Mouse (Mus musculus) thymus, postnatal 14 days (tissue): ENCODE data around the gene Ttll3.
A peak's percentile ranks its signal among the peaks of the same experiment; 100 is the strongest.

Experiments
- DNase-seq: peaks from one replicate; pipeline ENCODE4 v3.0.0; 2021

The Ttll3 gene

GRCm38 (mm10) chr6:113388960-113389359, at the start of gene Ttll3:
Gene Ttll3 (plus strand): TSS chr6:113389260.
- no peak for DNase-seq

DNA sequence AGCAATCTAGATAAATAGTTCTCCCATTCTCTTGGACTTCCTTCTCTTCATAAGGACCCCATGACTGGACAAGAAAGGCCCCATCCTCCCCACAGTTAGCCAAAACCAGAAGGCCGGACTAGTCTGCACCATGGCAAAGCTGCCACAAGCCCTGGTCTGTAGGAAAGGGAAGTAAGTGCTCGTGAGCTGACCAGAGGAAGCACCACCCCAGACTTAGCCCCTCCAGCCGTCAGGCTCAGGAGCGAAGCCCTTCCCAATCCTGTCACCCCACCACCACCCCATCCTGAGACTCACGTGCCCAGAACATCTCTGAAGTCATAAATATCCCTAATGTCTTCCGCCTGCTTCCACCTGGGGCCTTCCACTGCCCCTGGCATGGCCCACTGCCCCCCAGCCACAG, 47.5 kb upstream of the Ttll3 start:
- no peak for DNase-seq

- DNase-seq = no peak
These were observed 46.8 kb upstream of the Ttll3 start for GRCm38 (mm10) chr6:113342297-113342696.

GRCm38 (mm10) chr6:113343177-113344092, 45.6 kb upstream of the Ttll3 start, which contains the start of gene Camk1:
Gene Camk1 (minus strand): TSS chr6:113343984.
- DNase-seq = peak; percentile 22

DNA sequence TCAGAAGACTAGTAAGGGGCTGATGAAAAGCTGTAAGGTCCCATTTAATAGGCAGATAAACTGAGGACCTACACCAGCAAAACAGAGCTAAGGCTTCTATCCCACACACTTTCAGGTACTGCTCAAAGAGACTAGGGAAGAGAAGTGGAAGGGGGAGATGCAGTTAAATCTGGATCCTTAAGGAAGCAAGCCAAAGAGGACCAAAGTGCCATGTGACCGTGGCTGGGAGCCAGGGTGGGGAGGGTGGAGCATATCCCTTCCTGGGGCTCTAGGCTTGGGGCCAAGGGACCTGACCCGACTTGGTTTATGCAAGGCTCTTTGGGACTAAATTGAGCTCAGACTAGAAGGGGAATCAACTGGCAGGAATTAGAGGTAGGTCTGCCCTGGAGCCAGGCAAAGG, 44.7 kb upstream of the Ttll3 start:
- no peak for DNase-seq

DNA sequence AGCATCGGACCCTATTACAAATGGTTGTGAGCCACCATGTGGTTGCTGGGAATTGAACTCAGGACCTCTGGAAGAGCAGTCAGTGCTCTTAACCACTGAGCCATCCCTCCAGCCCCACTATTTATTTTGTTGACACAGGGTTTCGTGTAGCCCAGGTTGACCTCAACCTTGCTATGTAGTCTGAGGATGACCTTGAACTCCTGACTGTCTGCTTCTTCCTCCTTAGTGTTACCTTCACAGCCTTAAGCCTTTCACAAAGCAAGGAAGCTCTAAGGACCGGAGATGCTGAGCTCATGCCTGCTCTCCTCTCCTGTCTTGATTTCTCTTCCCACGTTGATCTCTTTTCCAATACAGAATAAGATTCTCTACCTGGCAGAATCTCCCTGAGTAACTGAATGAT, 42.2 kb upstream of the Ttll3 start:
- no peak for DNase-seq

DNA sequence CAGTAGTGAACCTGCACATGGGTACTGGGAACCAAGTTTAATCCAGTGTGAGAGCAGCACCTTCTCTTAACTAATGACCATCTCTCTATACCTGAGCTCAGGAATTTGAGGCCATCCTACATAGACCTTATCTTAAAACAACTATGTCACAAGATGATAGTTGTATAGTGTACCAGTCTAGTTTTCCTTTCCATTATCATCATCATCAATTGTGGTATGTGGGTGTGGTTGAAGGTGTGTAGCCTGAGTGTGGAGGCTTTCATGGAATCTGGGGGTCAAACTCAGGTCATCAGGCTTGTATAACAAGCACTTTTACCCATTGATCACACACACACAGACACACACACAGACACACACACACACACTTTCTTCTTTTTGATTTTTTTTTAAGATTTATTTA, 38.5 kb upstream of the Ttll3 start:
- no peak for DNase-seq

- no peak for DNase-seq
These were observed 37.9 kb upstream of the Ttll3 start for GRCm38 (mm10) chr6:113351161-113351560.

GRCm38 (mm10) chr6:113351653-113352052, 37.4 kb upstream of the Ttll3 start:
- no peak for DNase-seq

GRCm38 (mm10) chr6:113352820-113353219, 36.2 kb upstream of the Ttll3 start:
- no peak for DNase-seq

DNA sequence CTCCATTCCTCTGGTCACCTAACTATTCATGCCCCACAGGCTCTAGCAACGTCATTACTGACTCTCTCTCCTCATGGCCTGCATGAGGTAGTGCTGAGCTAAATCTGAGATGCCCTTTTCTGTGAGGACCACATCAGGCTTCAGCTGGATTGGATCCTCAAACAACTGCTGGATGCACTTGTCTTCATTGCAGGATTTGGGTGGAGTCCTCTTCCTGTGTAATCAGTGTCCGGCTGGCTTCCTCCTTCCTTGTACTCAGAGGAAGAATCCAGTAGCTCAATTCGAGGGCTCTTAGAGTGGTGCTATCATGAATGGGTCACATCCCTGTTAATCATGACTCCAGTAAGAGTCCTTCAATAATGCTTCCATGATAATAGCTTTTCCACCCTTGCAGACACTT, 35.4 kb upstream of the Ttll3 start:
- DNase-seq = no peak

DNA sequence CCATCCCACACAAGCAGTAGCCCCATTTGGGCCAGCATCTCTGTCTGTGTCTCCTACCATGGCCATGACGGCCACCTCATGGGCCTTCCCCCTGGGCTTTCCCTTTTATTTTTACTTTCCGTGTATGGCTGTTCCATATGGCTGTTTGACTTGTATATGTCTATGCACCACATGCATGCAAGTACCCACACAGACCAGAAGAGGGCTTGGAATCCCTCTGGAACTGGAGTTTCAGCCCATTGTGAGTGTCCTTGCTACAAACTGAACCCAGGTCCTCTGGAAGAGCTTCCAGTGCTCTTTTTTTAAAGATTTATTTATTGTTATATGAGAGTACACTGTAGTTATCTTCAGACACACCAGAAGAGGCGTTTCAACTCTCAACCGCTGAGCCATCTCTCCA, 27.6 kb upstream of the Ttll3 start:
- DNase-seq = no peak

DNA sequence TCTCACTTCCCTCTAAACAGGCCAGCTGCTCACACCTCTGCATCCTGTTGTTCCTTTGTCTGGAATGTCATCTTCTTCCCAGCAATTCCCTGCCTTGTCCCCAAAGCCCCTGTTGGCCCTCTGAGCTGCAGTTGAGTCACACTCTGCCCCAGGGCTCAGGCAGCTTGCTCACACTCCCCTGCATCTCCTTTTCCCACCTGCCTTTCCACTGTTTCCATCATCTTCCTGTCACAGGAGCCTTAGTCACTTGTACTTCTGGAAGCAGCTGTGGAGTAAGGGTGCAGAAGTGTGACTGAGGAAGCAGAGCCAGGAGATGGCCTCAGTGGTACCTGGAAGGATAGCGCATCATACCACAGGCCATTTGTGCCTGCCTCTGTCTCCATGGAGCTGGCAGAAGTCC, 26.8 kb upstream of the Ttll3 start:
- no peak for DNase-seq

GRCm38 (mm10) chr6:113364518-113365135, 24.4 kb upstream of the Ttll3 start:
- no peak for DNase-seq

DNA sequence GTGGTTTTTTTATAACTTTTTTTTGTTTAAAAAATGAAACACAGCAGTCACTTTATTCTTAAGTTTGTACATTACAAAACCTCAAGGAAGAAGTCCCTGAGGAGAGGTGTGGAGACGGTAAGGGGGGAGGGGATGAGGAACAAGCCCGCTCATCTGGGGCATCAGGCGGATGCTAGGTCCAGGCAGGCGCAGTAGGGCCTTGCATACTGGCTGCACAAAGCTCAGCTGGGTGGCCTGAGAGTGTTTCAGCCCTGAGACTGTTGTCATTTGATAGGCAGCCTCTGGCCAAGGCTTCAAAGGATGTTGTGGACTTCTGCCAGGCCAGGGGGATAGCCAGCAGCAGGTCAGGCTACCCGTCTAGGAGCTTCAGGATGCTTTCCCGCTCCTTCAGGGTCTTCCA, 22.4 kb upstream of the Ttll3 start:
- DNase-seq = no peak

DNA sequence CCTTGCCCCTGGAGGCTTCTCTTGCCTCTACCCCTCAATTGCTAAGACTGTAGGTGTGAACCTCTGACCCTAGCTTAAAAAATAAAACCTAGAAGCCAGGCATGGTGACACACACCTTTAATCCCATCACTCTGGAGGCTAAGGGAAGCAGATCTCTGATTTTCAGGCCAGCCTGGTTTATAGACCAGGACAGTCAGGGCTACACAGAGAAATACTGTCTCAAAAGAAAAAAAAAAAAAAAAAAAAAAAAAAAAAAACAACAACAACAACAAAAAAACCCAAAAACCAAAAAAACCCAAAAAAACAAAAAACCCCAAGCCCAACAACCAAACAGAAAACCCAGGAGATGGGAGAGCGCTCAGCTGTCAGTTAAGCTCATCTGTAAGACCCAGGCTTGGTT, 21.5 kb upstream of the Ttll3 start:
- no peak for DNase-seq

DNA sequence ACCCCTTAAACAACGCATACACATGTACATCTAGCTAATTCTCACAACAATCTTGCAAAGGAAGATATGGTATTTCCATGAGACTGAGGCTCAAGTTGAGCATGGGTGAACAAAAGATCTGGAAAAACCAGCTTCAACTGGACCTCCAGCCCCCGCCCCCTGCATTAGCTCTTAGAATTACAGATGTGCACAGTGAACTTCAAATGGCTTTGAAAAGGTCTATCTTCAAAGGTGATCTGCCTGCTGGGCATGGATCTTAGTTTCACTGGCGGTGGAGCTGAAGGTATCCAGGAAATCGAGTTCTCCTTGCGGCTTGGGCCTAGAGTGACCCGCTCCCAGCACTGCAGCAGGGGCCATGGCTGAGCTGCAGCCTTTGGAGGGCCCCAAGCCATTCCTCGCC, 20.9 kb upstream of the Ttll3 start:
- DNase-seq = no peak

DNA sequence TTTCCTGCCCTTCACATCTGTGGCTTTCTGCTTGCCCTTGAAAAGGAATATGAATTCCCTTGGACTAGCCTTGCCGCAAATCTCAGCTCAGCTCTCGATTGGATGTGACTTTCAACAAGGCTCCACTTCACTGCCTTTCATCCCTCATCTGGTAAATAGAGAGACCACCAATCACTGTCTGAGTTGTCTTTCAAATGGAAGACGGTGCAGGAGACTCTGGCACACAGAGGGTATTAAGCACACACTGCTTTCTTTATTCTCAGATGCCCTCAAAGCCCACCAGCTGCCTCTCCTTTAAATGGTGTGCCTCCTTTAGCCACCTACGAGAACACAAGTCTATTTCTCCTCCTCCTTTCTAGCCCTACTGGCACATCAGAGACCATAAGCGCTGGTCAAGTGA, 20.5 kb upstream of the Ttll3 start:
- no peak for DNase-seq

DNA sequence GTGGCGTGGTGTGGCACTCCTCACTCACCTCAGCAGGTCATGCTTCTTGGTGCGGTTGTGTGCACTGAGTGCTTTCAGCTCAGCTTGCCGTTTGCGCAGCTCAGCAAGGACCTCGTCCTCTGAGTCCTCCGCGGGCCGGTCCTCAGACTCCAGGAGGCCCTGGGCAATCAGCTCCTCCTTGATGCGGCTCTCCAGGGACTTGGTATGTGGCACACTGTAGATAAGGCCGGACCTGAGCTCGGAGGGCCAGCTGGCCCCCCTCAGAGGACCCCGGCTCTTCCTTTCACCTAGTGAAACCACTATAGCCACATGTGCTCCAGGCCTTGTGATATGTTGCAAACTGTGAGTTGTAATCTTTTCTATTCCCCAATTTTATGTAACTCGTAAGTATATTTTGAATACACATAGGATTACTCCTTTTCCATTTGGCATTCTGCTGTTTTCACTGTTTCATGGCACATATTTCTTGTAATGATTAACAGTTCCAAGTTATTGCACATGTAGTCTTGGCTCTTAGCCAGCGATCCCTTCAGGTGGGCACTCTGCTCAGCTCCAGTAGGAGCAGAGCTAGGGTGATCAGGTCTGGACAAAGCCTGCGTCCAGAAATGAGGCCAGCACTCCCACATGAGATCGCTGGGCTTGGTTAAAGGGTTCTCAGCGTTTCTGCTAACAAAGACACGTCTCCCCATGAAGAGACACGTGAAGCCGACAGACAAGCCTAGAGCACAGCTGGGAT, 18.7 kb upstream of the Ttll3 start:
- no peak for DNase-seq

DNA sequence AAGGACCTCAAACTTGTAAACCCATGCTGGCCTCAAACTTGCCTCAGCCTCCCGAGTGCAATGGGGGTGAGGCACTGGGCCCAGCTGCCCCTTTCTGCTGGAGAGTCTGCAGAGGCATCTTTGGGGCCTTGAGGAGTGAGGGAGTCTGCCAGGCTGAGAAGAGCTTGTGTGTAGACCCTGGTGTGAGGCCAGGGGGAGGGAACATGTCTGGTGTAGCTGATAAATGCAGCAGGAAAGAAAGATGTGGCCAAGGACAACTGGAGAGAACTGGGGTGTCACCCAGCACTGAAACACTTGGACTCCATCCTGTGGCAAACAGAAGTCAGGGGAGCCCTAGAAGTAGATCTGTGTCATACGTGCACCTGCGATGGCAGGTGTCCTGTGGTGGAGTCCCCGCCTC, 15.6 kb upstream of the Ttll3 start:
- DNase-seq = peak; percentile 42

DNA sequence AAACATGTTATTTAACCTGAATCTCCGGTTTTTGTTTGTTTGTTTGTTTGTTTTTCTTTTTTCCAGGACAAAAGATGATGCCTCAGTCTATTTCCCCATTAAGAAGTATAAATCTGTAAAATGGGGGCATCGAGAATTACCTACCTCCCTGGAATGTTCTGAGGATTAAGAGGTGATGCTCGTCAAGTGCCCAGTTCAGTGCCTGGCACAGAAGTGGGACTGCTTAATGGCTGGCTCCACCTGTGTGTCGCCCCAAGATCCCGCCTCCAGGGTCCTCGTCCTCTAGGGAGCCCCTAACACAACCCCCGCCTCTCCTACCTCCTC, 11.9 kb upstream of the Ttll3 start:
- no peak for DNase-seq

GRCm38 (mm10) chr6:113377496-113378385, 11.3 kb upstream of the Ttll3 start, which contains the start of the genes Tada3 and Arpc4:
Gene Tada3 (minus strand): TSS chr6:113377883.
Gene Arpc4 (plus strand): TSS chr6:113378115.
- DNase-seq = peak; percentile 94

DNA sequence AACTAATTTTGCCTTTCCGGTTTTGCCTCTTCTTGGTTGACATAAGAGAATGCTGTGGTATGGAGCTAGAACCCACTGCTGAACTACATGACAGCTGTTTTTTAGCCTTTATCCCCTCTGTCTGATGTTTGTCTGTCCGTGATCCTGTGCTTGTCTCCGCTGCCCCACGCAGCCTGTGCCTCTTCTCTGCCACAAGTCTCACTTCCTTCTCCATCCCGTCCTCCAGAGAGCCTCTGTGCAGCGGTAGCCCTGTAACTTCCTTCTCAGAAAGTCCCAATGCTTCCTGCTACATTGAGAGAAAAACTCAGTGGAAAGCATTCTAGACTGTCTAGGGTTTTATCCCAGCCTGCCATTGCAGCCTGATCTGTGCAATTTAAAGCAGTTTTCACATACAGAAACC, 9.8 kb upstream of the Ttll3 start:
- DNase-seq = peak; percentile 20
